Mouse (Mus musculus) forebrain, embryonic 16.5 days (tissue): Measurements from ENCODE around the gene Tubg1. TPM values are rescaled to one million over a fixed set of nuclear protein-coding genes. Genes with fewer than 3 reads are reported as not detected.
A peak's percentile ranks its signal among the peaks of the same experiment; 100 is the strongest.

Experiments
- ATAC-seq: fragments of 200-750 bp; cut with Nextera tagmentation; 2 replicates; pipeline ENCODE4 v1.8.0; 2017; ENCODE audit warnings: mild to moderate bottlenecking, moderate library complexity
- H3K27ac ChIP-seq: fragments of 300-500 bp; sonication (generic); 2 replicates; pipeline ENCODE4 v1.5.1; 2014; ENCODE audit warnings: low read length, control low read depth
- H3K27me3 ChIP-seq: fragments of 300-500 bp; sonication (generic); replicated peaks from 2 replicates; pipeline ENCODE4 v1.6.1; 2014; ENCODE audit warnings: low read length; ENCODE audit not compliant: control insufficient read depth, insufficient read depth
- H3K36me3 ChIP-seq: fragments of 300-500 bp; sonication (generic); 2 replicates; pipeline ENCODE4 v1.6.1; 2014; ENCODE audit not compliant: control insufficient read depth, insufficient read depth
- H3K4me1 ChIP-seq: fragments of 300-500 bp; sonication (generic); replicated peaks from 2 replicates; pipeline ENCODE4 v1.6.1; 2014; ENCODE audit warnings: low read length; ENCODE audit not compliant: control insufficient read depth, insufficient read depth
- H3K4me2 ChIP-seq: fragments of 300-500 bp; sonication (generic); 2 replicates; pipeline ENCODE4 v1.6.1; 2014; ENCODE audit warnings: mild to moderate bottlenecking, low read length, control low read depth
- H3K4me3 ChIP-seq: fragments of 300-500 bp; sonication (generic); replicated peaks from 2 replicates; pipeline ENCODE4 v1.5.1; 2014; ENCODE audit warnings: mild to moderate bottlenecking, low read length, control low read depth
- H3K9ac ChIP-seq: fragments of 300-500 bp; sonication (generic); replicated peaks from 2 replicates; pipeline ENCODE4 v1.6.1; 2014; ENCODE audit warnings: low read depth, low read length, control low read depth
- H3K9me3 ChIP-seq: fragments of 300-500 bp; sonication (generic); 2 replicates; pipeline ENCODE4 v1.6.1; 2016; ENCODE audit warnings: low read length; ENCODE audit not compliant: control insufficient read depth
- WGBS: fragments of 180-500 bp; shearing (Covaris S2); extraction: QIAGEN DNeasy Blood & Tissue Kit; methylation state at CpG from one replicate; pipeline ENCODE4 v1.1.7; 2014; 5-methylcytosine and 5-hydroxymethylcytosine counted together
- polyA plus RNA-seq: library from polyadenylated mRNA; unstranded; fragments of >200 nt; fragmentation: Nextera tagmentation; extraction: Ambion mirVana; gene quantifications from 2 replicates; pipeline ENCODE4 v1.2.1, GENCODE M21; 2015

Tubg1 gene
- polyA plus RNA-seq, 1 experiment from 2014 or later, result 90.7 TPM

- 25% methylated on average over 19 of the region's 19 CpGs for WGBS
- Histone ChIP-seq H3K36me3 (no peaks in the 10 kb centered on the region), H3K4me2 (peak overlapping the region; percentile 42), H3K9me3 (no peaks in the 10 kb centered on the region), H3K4me1 (peaks cover 10% of the 10 kb centered on the region), H3K27me3 (no peaks in the 10 kb centered on the region), H3K27ac (no peak overlapping the region), H3K9ac (peak overlapping the region; percentile 28; the same call in 1 of the 2 replicates), H3K4me3 (peak overlapping the region; percentile 30)
- peak; percentile 56; the same call in 1 of the 2 replicates for ATAC-seq
These were observed 23.8 kb downstream of the Tubg1 start for GRCm38 (mm10) chr11:101143338-101144225.

- H3K4me1 ChIP-seq, result peaks cover 8% of the 10 kb centered on the region
- no peaks in the 10 kb centered on the region for H3K9me3 ChIP-seq
- H3K4me2 ChIP-seq, result no peak overlapping the region
- peak overlapping the region; percentile 29; the same call in 1 of the 2 replicates for H3K27ac ChIP-seq
- H3K9ac ChIP-seq, result no peak overlapping the region
- no peaks in the 10 kb centered on the region for H3K36me3 ChIP-seq
- 23% methylated on average over 10 of the region's 10 CpGs for WGBS
- H3K4me3 ChIP-seq, result no peak overlapping the region
- ATAC-seq, result 0 out of 2 replicates have a peak, but pooled peaks have one; percentile 31
- H3K27me3 ChIP-seq, result no peaks in the 10 kb centered on the region
These were observed 26.6 kb downstream of the Tubg1 start for GRCm38 (mm10) chr11:101146377-101146776.

GRCm38 (mm10) chr11:101148751-101149150 is 29.0 kb downstream of the Tubg1 start:
- Histone ChIP-seq H3K4me3 (no peak overlapping the region), H3K4me2 (no peak overlapping the region), H3K9me3 (no peaks in the 10 kb centered on the region), H3K36me3 (no peaks in the 10 kb centered on the region), H3K4me1 (peaks cover 4% of the 10 kb centered on the region), H3K27ac (no peak overlapping the region), H3K27me3 (no peaks in the 10 kb centered on the region), H3K9ac (no peak overlapping the region)
- 77% methylated on average over 10 of the region's 10 CpGs for WGBS
- no peak for ATAC-seq

- no peaks in the 10 kb centered on the region for H3K27me3 ChIP-seq
- peak overlapping the region; percentile 54 for H3K27ac ChIP-seq
- WGBS, result 42% methylated on average over 9 of the region's 9 CpGs
- ATAC-seq, result no peak
- no peak overlapping the region for H3K9ac ChIP-seq
- no peak overlapping the region for H3K4me2 ChIP-seq
- no peaks in the 10 kb centered on the region for H3K36me3 ChIP-seq
- H3K9me3 ChIP-seq, result no peaks in the 10 kb centered on the region
- no peak overlapping the region for H3K4me3 ChIP-seq
- H3K4me1 ChIP-seq, result peaks cover 3% of the 10 kb centered on the region; the same call in 1 of the 2 replicates
These were observed 29.7 kb downstream of the Tubg1 start for GRCm38 (mm10) chr11:101149178-101150105.

- H3K27me3 ChIP-seq, result no peaks in the 10 kb centered on the region
- H3K9me3 ChIP-seq, result no peaks in the 10 kb centered on the region
- no peak overlapping the region for H3K9ac ChIP-seq
- H3K36me3 ChIP-seq, result no peaks in the 10 kb centered on the region
- no peak overlapping the region for H3K4me2 ChIP-seq
- WGBS, result 62% methylated on average over 2 of the region's 2 CpGs
- H3K4me3 ChIP-seq, result no peak overlapping the region
- H3K4me1 ChIP-seq, result peaks cover 12% of the 10 kb centered on the region
- ATAC-seq, result no peak
- H3K27ac ChIP-seq, result no peak overlapping the region
These were observed 31.3 kb downstream of the Tubg1 start for GRCm38 (mm10) chr11:101151063-101151462.

GRCm38 (mm10) chr11:101152825-101153224 is 33.1 kb downstream of the Tubg1 start:
- no peak overlapping the region for H3K4me3 ChIP-seq
- ATAC-seq, result no peak
- H3K27me3 ChIP-seq, result no peaks in the 10 kb centered on the region
- no peak overlapping the region for H3K27ac ChIP-seq
- WGBS, result 70% methylated on average over 1 of the region's 1 CpGs
- H3K9me3 ChIP-seq, result no peaks in the 10 kb centered on the region
- H3K4me1 ChIP-seq, result peaks cover 18% of the 10 kb centered on the region
- H3K9ac ChIP-seq, result no peak overlapping the region
- no peak overlapping the region for H3K4me2 ChIP-seq
- no peaks in the 10 kb centered on the region for H3K36me3 ChIP-seq

- Histone ChIP-seq H3K27ac (no peak overlapping the region), H3K9ac (no peak overlapping the region), H3K4me1 (peaks cover 15% of the 10 kb centered on the region), H3K27me3 (no peaks in the 10 kb centered on the region), H3K9me3 (no peaks in the 10 kb centered on the region), H3K4me2 (no peak overlapping the region), H3K36me3 (no peaks in the 10 kb centered on the region), H3K4me3 (no peak overlapping the region)
- ATAC-seq, result no peak
These were observed 34.9 kb downstream of the Tubg1 start for GRCm38 (mm10) chr11:101154648-101155047.

- Histone ChIP-seq H3K4me3 (no peak overlapping the region), H3K27me3 (no peaks in the 10 kb centered on the region), H3K9ac (no peak overlapping the region), H3K27ac (no peak overlapping the region; the same call in 1 of the 2 replicates), H3K36me3 (no peaks in the 10 kb centered on the region), H3K9me3 (no peaks in the 10 kb centered on the region), H3K4me2 (peak overlapping the region; percentile 82), H3K4me1 (peaks cover 14% of the 10 kb centered on the region)
- 76% methylated on average over 6 of the region's 6 CpGs for WGBS
- no peak for ATAC-seq
These were observed 35.4 kb downstream of the Tubg1 start for GRCm38 (mm10) chr11:101155151-101155550.
